Mouse (Mus musculus) kidney, adult 10 weeks (tissue): ENCODE results near the gene Atoh7. TPM values are rescaled to one million over a fixed set of nuclear protein-coding genes. Genes with fewer than 3 reads are reported as not detected.

Source experiments
- polyA plus RNA-seq: library from polyadenylated mRNA; stranded (reverse); fragments of 350-450 nt; fragmentation: Illumina TruSeq; extraction: RNeasy Lipid Tissue Mini Kit (QIAGEN cat#74804); gene quantifications from one replicate; pipeline ENCODE4 v1.2.3, GENCODE M21; 2014; ENCODE audit warnings: low read depth, low replicate concordance

The Atoh7 gene
- polyA plus RNA-seq = 0.36 TPM

DNA sequence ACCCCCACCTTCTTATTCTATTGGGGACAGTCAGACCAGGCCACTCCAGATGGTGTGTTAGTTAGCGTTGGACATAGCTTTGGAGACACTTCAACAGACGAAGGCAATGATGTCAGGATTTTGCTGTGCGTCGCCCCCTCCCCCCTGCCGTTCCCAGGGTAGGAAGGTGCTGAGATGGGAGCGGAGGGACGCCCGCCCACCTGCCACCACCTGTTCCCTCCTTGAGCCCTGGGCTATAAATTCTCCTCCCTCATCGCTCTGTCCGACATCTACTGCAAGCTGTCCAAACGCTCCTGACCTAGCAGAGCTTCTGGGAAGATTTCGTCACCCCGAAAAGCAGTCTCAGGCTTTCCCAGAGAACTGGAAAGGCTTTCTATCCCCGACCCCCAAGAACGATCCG, at the start of gene Atoh7:
Atoh7 (plus strand) TSS at position 131 of the 400 bp plus-strand sequence.

GRCm38 (mm10) chr10:63059862-63060261, 39.6 kb upstream of the Atoh7 start, which contains the start of gene Pbld1:
TSS of gene Pbld1 (plus strand) at chr10:63060162.

Other genes starting within 250 kb of the Atoh7 start
- 3.1 TPM for gene Tet1, start 190.7 kb upstream of the Atoh7 start, polyA plus RNA-seq
- 194 TPM for gene Slc25a16, start 179.0 kb upstream of the Atoh7 start, polyA plus RNA-seq
- gene Dna2, start 152.6 kb upstream of the Atoh7 start, polyA plus RNA-seq = 8.1 TPM
- gene Rufy2, start 119.4 kb upstream of the Atoh7 start, polyA plus RNA-seq = 23.1 TPM
- gene Hnrnph3, start 75.4 kb upstream of the Atoh7 start, polyA plus RNA-seq = 73.5 TPM
- gene Pbld2, start 75.3 kb upstream of the Atoh7 start, polyA plus RNA-seq = 23.0 TPM
- 54.2 TPM for gene Pbld1, start 39.5 kb upstream of the Atoh7 start, polyA plus RNA-seq
- gene Mypn, start 104.3 kb downstream of the Atoh7 start, polyA plus RNA-seq = not detected
- 183 TPM for gene Herc4, start 144.2 kb downstream of the Atoh7 start, polyA plus RNA-seq